Comparison of ENCODE assay signal across 8 mouse cellular contexts in genomic region chr5:118515280-118515721, GRCm38 (mm10). TPM values are rescaled to one million over a fixed set of nuclear protein-coding genes. Genes with fewer than 3 reads are reported as not detected.
A peak's percentile ranks its signal among the peaks of the same experiment; 100 is the strongest.
DNase-seq lines count a peak whose midpoint lies in the region; ATAC-seq and TF ChIP-seq lines count a peak whose summit lies in the region.

No protein-coding gene starts in this region.

- intact Hi-C loops in left cerebral cortex, postnatal 14 days (cut with DNase I), result loop anchor here (2.0 kb wide), 1 partner anchor 44 kb away; no protein-coding TSS in a partner anchor

- H3K4me3 ChIP-seq in lung, embryonic 15.5 days, result no peak overlapping the region
- no peak overlapping the region for H3K4me3 ChIP-seq in embryonic facial prominence, embryonic 12.5 days
- H3K4me3 ChIP-seq in kidney, adult 2 months (ENCODE audit: insufficient read depth, low read depth, low read length), result no peak overlapping the region
- no peak overlapping the region for H3K4me3 ChIP-seq in stomach, postnatal 0 days (ENCODE audit: low read depth, low read length)
- no peak overlapping the region for H3K4me3 ChIP-seq in thymus, adult 2 months (ENCODE audit: control insufficient read depth, insufficient read depth, low read length)

- peak overlapping the region; percentile 71 for H3K4me2 ChIP-seq in lung, embryonic 15.5 days
- peak overlapping the region; percentile 52 for H3K4me2 ChIP-seq in embryonic facial prominence, embryonic 12.5 days (replicated peaks)
- peak overlapping the region; percentile 59 for H3K4me2 ChIP-seq in stomach, postnatal 0 days (replicated peaks; ENCODE audit: low read depth)

- H3K27me3 ChIP-seq in lung, embryonic 15.5 days, result no peaks in the 10 kb centered on the region
- no peaks in the 10 kb centered on the region for H3K27me3 ChIP-seq in embryonic facial prominence, embryonic 12.5 days
- H3K27me3 ChIP-seq in kidney, adult 2 months (replicated peaks; ENCODE audit: control insufficient read depth, insufficient read depth, low read length), result no peaks in the 10 kb centered on the region
- no peaks in the 10 kb centered on the region for H3K27me3 ChIP-seq in stomach, postnatal 0 days (ENCODE audit: control insufficient read depth, insufficient read depth, low read length)
- H3K27me3 ChIP-seq in thymus, adult 2 months (ENCODE audit: control insufficient read depth, insufficient read depth, low read length), result peaks cover 4% of the 10 kb centered on the region; the same call in 1 of the 2 replicates

- H3K4me1 ChIP-seq in lung, embryonic 15.5 days, result peaks cover 42% of the 10 kb centered on the region
- peaks cover 46% of the 10 kb centered on the region for H3K4me1 ChIP-seq in embryonic facial prominence, embryonic 12.5 days
- 0 out of 2 replicates have a peak, but pooled peaks cover 3% of the 10 kb centered on the region for H3K4me1 ChIP-seq in kidney, adult 2 months (ENCODE audit: control insufficient read depth, insufficient read depth, low read length)
- peaks cover 7% of the 10 kb centered on the region for H3K4me1 ChIP-seq in stomach, postnatal 0 days (replicated peaks; ENCODE audit: control insufficient read depth, insufficient read depth)
- peaks cover 26% of the 10 kb centered on the region for H3K4me1 ChIP-seq in thymus, adult 2 months (replicated peaks; ENCODE audit: control insufficient read depth, insufficient read depth, low read length)

- no peak overlapping the region for H3K9ac ChIP-seq in lung, embryonic 15.5 days
- H3K9ac ChIP-seq in embryonic facial prominence, embryonic 12.5 days, result no peak overlapping the region
- no peak overlapping the region for H3K9ac ChIP-seq in stomach, postnatal 0 days (ENCODE audit: low read length)

- no peak for TF ChIP-seq POLR2A in kidney, adult 2 months (IDR thresholded peaks at IDR 0.05; ENCODE audit: low read depth, low read length)
- TF ChIP-seq POLR2A in thymus, adult 2 months (IDR thresholded peaks at IDR 0.05; ENCODE audit: control insufficient read depth, extremely low read depth, insufficient read depth, low read length, poor library complexity), result no peak

- WGBS in lung, embryonic 15.5 days, result 12% methylated on average over 11 of the region's 11 CpGs
- WGBS in embryonic facial prominence, embryonic 12.5 days, result 5% methylated on average over 11 of the region's 11 CpGs
- WGBS in kidney, adult 2 months, result 33% methylated on average over 11 of the region's 11 CpGs
- 14% methylated on average over 11 of the region's 11 CpGs for WGBS in stomach, postnatal 0 days
- 65% methylated on average over 11 of the region's 11 CpGs for WGBS in thymus, adult 2 months

- no peaks in the 10 kb centered on the region for H3K9me3 ChIP-seq in lung, embryonic 15.5 days
- H3K9me3 ChIP-seq in embryonic facial prominence, embryonic 12.5 days, result no peaks in the 10 kb centered on the region
- H3K9me3 ChIP-seq in stomach, postnatal 0 days (ENCODE audit: control insufficient read depth, low read length), result no peaks in the 10 kb centered on the region

- no peak for TF ChIP-seq CTCF in kidney, adult 2 months (conservative IDR thresholded peaks at IDR 0.05; ENCODE audit: insufficient read depth, insufficient read length, low read depth, low read length)
- no peak for TF ChIP-seq CTCF in stomach, postnatal 0 days (IDR thresholded peaks at IDR 0.05; ENCODE audit: low read depth)
- no peak for TF ChIP-seq CTCF in thymus, adult 2 months (IDR thresholded peaks at IDR 0.05; ENCODE audit: borderline replicate concordance, control insufficient read depth, extremely low read depth, insufficient read depth, low read length, poor library complexity)

- no peaks in the 10 kb centered on the region for H3K36me3 ChIP-seq in lung, embryonic 15.5 days
- no peaks in the 10 kb centered on the region for H3K36me3 ChIP-seq in embryonic facial prominence, embryonic 12.5 days
- no peaks in the 10 kb centered on the region for H3K36me3 ChIP-seq in kidney, adult 2 months (ENCODE audit: control insufficient read depth, insufficient read depth, low read length)
- H3K36me3 ChIP-seq in stomach, postnatal 0 days (ENCODE audit: control insufficient read depth, insufficient read depth, low read length), result no peaks in the 10 kb centered on the region
- H3K36me3 ChIP-seq in thymus, adult 2 months (ENCODE audit: control insufficient read depth, insufficient read depth, low read length), result no peaks in the 10 kb centered on the region

- no peak for TF ChIP-seq EP300 in stomach, postnatal 0 days (optimal IDR thresholded peaks at IDR 0.05)

- peak overlapping the region; percentile 89 for H3K27ac ChIP-seq in lung, embryonic 15.5 days
- peak overlapping the region; percentile 80 for H3K27ac ChIP-seq in embryonic facial prominence, embryonic 12.5 days
- no peak overlapping the region for H3K27ac ChIP-seq in kidney, adult 2 months (ENCODE audit: insufficient read depth, low read depth, low read length)
- H3K27ac ChIP-seq in stomach, postnatal 0 days (replicated peaks), result peak overlapping the region; percentile 79
- H3K27ac ChIP-seq in thymus, adult 2 months (ENCODE audit: control insufficient read depth, insufficient read depth, low read length), result no peak overlapping the region

- no peak for DNase-seq in lung, postnatal 10 days
- peak; percentile 75 for DNase-seq in kidney, adult 2 months
- peak; percentile 77 to 91 for DNase-seq in left cerebral cortex, postnatal 14 days (ENCODE audit: low spot score in 2 of 2)
- DNase-seq in stomach, postnatal 0 days (ENCODE audit: low spot score), result peak; percentile 62
- no peak for DNase-seq in thymus, adult 2 months
- no peak for DNase-seq in adrenal gland, postnatal 10 days

- peak; percentile 52 for ATAC-seq in lung, embryonic 15.5 days (ENCODE audit: borderline replicate concordance, extremely low read depth, low FRiP score, low TSS enrichment)
- ATAC-seq in embryonic facial prominence, embryonic 12.5 days (ENCODE audit: insufficient number of reproducible peaks, insufficient read depth, low FRiP score, low TSS enrichment), result peak; percentile 71
- peak; percentile 52 for ATAC-seq in stomach, postnatal 0 days (ENCODE audit: low FRiP score, low TSS enrichment)

RNA-seq across cellular contexts. Expression of gene Med13l, which starts 45.2 kb away (rescaled TPM):
- polyA plus RNA-seq in lung, embryonic 15.5 days (2015; fragmentation: Nextera tagmentation; extraction: Ambion mirVana), result 9.1 and 9.3 TPM in 2 replicates
- polyA plus RNA-seq in embryonic facial prominence, embryonic 12.5 days (2016; fragmentation: Nextera tagmentation; extraction: Ambion mirVana), result 17.7 and 18.2 TPM in 2 replicates
- 10.7 and 11.3 TPM in 2 replicates for polyA plus RNA-seq in kidney, adult 2 months (2012; rRNA removed)
- 10 to 100 TPM; 78.0 to 88.1 TPM for total RNA-seq in left cerebral cortex, postnatal 14 days (2021)
- polyA plus RNA-seq in stomach, postnatal 0 days (2015; fragmentation: Nextera tagmentation; extraction: Ambion mirVana), result 5.1 and 5.4 TPM in 2 replicates
- polyA plus RNA-seq in thymus, adult 2 months (2012; rRNA removed), result 42.8 and 58.3 TPM in 2 replicates
- total RNA-seq in adrenal gland, postnatal 10 days (2021), result 10 to 100 TPM; 39.0 to 43.6 TPM

Comparison
In these comparisons a context has a peak if more than half of its experiments do, and no peak if none do; other contexts are left out.
1. H3K27ac ChIP-seq: peak in lung, embryonic 15.5 days (single experiment), embryonic facial prominence, embryonic 12.5 days (single experiment) and stomach, postnatal 0 days (single experiment); none in kidney, adult 2 months (single experiment) and thymus, adult 2 months (single experiment).
2. DNase-seq: peak in kidney, adult 2 months (single experiment), left cerebral cortex, postnatal 14 days (2 of 2) and stomach, postnatal 0 days (single experiment); none in lung, postnatal 10 days (single experiment), thymus, adult 2 months (single experiment) and adrenal gland, postnatal 10 days (single experiment).
3. Peak in every context shown above with its lines, with median percentiles within 50 percentile points of each other: ATAC-seq and H3K4me2 ChIP-seq.